Mouse (Mus musculus): Measurements from ENCODE around the gene Tmem185b. TPM values are rescaled to one million over a fixed set of nuclear protein-coding genes. Genes with fewer than 3 reads are reported as not detected.

Gene Tmem185b
- 5.1 and 9.9 TPM in 2 replicates for polyA plus RNA-seq (2011; ENCODE audit: insufficient read depth, insufficient read length, low replicate concordance, missing spikeins)

DNA sequence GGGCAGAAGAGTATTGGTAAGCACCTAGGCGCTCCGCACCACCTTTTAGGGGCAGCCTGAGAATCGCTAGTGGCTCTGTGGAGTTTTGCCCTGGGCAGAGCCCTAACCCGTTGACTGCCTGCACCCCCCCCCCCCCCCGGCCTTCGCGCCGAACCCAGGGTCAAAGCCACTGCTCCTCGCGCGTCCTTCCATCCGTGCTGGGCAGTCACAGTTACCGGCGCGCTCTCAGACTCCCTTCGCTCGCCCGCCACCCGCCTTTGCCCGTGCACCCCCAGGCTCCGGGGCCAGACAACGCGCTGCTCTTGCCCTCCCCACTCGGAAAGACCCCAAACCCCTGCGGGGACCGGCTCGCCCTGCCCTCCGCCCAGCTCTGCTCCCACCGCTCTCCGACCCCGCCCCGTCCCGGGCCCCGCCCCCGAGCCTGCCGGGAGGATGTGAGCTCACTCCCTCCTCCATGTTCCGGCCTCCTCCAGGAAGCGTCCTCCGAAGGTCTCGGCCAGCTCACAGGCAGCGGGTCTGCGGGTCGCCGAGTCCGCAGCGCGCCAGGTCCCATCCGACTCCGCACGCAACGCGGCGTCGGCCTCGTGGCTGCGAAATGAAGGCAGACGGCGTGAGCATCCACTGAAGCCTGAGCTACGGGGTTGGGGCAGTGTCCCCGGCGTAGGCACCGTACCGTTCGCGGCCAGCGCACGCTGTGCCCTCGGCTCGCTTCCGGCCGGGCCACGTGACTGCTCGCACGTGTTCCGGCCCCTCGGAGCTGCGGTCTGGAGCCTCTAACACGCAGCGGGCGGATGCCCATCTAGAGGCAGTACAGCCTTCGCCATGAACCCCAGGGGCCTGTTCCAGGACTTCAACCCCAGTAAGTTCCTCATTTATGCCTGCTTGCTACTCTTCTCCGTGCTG lies at the start of gene Tmem185b:
Gene Tmem185b, plus strand, starts transcription at position 472 of the 903 bp plus-strand sequence.
- TF ChIP-seq CTCF (IDR thresholded peaks at IDR 0.05; ENCODE audit: control insufficient read depth, insufficient read depth, low read length) (no peak), POLR2A (IDR thresholded peaks at IDR 0.05; ENCODE audit: borderline replicate concordance, control insufficient read depth, low read depth, low read length) (peak; percentile 68; the same call in 1 of the 2 replicates)
- H3K4me1 ChIP-seq (ENCODE audit: control insufficient read depth, insufficient read depth, low read length) = no peaks in the 10 kb centered on the region; the same call in 1 of the 2 replicates
- peak within 1 kb of the TSS; percentile 84 for H3K4me3 ChIP-seq (replicated peaks; ENCODE audit: control insufficient read depth, low read depth, low read length)
- 1% methylated on average over 80 of the region's 82 CpGs for WGBS
- peak within 1 kb of the TSS; percentile 92 for H3K27ac ChIP-seq (ENCODE audit: control insufficient read depth, insufficient read depth, low read depth, low read length, poor library complexity)

DNA sequence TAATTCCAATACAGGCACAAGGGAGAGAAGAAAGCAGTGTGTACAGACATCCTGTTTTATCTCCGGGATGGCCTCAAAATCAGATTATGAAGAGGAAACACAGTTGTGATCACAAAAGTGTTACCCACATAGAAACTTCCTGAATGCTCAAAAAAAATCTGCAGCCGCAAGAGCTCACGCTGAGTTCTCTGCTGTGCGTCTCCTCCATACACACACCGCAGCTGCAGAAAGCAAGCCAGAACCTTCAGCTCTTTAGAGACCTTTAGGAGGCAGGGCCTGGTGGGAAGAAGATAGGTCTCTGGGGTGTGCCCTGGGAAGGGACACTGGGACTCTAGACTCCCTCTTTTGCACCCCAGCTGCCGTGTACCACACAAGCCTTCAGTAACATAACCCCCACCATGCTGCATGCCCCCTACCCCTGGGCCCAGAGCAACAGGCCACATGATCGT lies 49.0 kb upstream of the Tmem185b start:
- Histone ChIP-seq H3K4me3 (replicated peaks; ENCODE audit: control insufficient read depth, low read depth, low read length) (no peak overlapping the region), H3K27ac (ENCODE audit: control insufficient read depth, insufficient read depth, low read depth, low read length, poor library complexity) (no peak overlapping the region; the same call in 1 of the 2 replicates), H3K4me1 (ENCODE audit: control insufficient read depth, insufficient read depth, low read length) (peaks cover 4% of the 10 kb centered on the region)
- no peak for TF ChIP-seq CTCF (IDR thresholded peaks at IDR 0.05; ENCODE audit: control insufficient read depth, insufficient read depth, low read length)
- TF ChIP-seq POLR2A (IDR thresholded peaks at IDR 0.05; ENCODE audit: borderline replicate concordance, control insufficient read depth, low read depth, low read length) = no peak
- 4% methylated on average over 7 of the region's 7 CpGs for WGBS

- no peak for TF ChIP-seq CTCF (IDR thresholded peaks at IDR 0.05; ENCODE audit: control insufficient read depth, insufficient read depth, low read length)
- TF ChIP-seq POLR2A (IDR thresholded peaks at IDR 0.05; ENCODE audit: borderline replicate concordance, control insufficient read depth, low read depth, low read length) = no peak
- H3K4me3 ChIP-seq (replicated peaks; ENCODE audit: control insufficient read depth, low read depth, low read length) = no peak overlapping the region
- H3K27ac ChIP-seq (ENCODE audit: control insufficient read depth, insufficient read depth, low read depth, low read length, poor library complexity) = no peak overlapping the region
- peaks cover 2% of the 10 kb centered on the region for H3K4me1 ChIP-seq (ENCODE audit: control insufficient read depth, insufficient read depth, low read length)
- 35% methylated on average over 4 of the region's 4 CpGs for WGBS
Observed at GRCm38 (mm10) chr1:119479641-119480040, 46.3 kb upstream of the Tmem185b start.

- no peak overlapping the region for H3K4me3 ChIP-seq (replicated peaks; ENCODE audit: control insufficient read depth, low read depth, low read length)
- TF ChIP-seq CTCF (IDR thresholded peaks at IDR 0.05; ENCODE audit: control insufficient read depth, insufficient read depth, low read length) (no peak), POLR2A (IDR thresholded peaks at IDR 0.05; ENCODE audit: borderline replicate concordance, control insufficient read depth, low read depth, low read length) (no peak)
- no peak overlapping the region for H3K27ac ChIP-seq (ENCODE audit: control insufficient read depth, insufficient read depth, low read depth, low read length, poor library complexity)
- WGBS = 64% methylated on average over 8 of the region's 8 CpGs
- no peaks in the 10 kb centered on the region; the same call in 1 of the 2 replicates for H3K4me1 ChIP-seq (ENCODE audit: control insufficient read depth, insufficient read depth, low read length)
Observed at GRCm38 (mm10) chr1:119480678-119481077, 45.3 kb upstream of the Tmem185b start.

DNA sequence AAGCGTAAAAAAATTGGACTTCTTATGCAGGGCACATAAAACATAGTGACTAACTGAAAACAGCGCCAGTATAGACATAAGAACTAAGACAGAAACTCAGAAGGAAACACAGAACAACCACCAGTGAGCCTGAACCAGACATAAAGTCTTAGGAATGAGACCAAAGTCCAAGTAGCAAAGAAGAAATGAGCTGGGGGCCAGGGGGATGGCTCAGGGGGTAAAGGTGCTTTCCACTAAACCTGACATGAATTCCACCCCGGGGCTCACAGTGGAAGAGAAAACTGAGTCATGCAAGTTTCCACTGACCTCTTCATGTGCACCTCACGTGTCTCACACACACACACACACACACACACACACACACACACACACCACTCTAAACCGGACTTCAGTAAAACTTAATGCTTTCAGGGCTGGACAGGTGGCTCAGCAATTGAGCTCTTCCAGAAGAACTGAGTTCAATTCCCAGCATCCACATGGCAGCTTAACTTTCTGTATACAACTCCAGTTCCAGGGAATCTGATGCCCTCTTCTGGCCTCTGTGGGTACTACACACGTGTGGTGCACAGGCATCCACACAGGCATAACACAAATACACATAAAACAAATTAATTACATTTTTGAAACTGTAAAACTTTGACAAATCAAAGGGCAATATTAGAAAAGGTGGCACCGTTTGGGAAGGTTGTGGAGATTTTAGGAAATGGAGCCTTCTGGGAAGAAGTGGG lies 44.6 kb upstream of the Tmem185b start:
- 86% methylated on average over 7 of the region's 7 CpGs for WGBS
- H3K4me3 ChIP-seq (replicated peaks; ENCODE audit: control insufficient read depth, low read depth, low read length) = no peak overlapping the region

DNA sequence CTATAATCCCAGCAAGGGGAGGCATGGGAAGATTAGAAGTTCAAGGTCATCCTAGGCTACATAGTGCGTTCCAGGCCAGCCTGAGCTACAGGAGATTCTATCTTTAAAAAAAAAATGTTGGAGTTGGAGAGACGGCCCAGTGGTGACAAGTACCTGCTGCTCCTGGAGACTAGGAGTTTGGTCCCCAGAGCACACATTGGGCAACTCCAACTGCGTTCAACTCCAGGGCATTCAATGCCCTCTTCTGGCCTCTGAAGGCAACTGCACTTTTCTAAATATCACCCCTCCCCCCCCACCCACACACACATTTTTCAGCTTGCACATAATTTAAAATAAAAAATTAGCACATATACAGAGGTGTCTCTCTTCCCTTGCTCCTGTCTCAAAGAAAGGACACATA lies 43.1 kb upstream of the Tmem185b start:
- H3K27ac ChIP-seq (ENCODE audit: control insufficient read depth, insufficient read depth, low read depth, low read length, poor library complexity) = no peak overlapping the region
- TF ChIP-seq POLR2A (IDR thresholded peaks at IDR 0.05; ENCODE audit: borderline replicate concordance, control insufficient read depth, low read depth, low read length) = no peak
- TF ChIP-seq CTCF (IDR thresholded peaks at IDR 0.05; ENCODE audit: control insufficient read depth, insufficient read depth, low read length) = peak; percentile 35; the same call in 1 of the 2 replicates
- no peaks in the 10 kb centered on the region; the same call in 1 of the 2 replicates for H3K4me1 ChIP-seq (ENCODE audit: control insufficient read depth, insufficient read depth, low read length)
- no peak overlapping the region for H3K4me3 ChIP-seq (replicated peaks; ENCODE audit: control insufficient read depth, low read depth, low read length)
- WGBS = 52% methylated on average over 3 of the region's 3 CpGs

More for the DNA sequence above, 44.6 kb upstream of the Tmem185b start:
- no peak overlapping the region for H3K27ac ChIP-seq (ENCODE audit: control insufficient read depth, insufficient read depth, low read depth, low read length, poor library complexity)
- no peaks in the 10 kb centered on the region; the same call in 1 of the 2 replicates for H3K4me1 ChIP-seq (ENCODE audit: control insufficient read depth, insufficient read depth, low read length)
- TF ChIP-seq CTCF (IDR thresholded peaks at IDR 0.05; ENCODE audit: control insufficient read depth, insufficient read depth, low read length) = peak; percentile 39
- TF ChIP-seq POLR2A (IDR thresholded peaks at IDR 0.05; ENCODE audit: borderline replicate concordance, control insufficient read depth, low read depth, low read length) = no peak

GRCm38 (mm10) chr1:119484457-119484856 lies 41.5 kb upstream of the Tmem185b start:
- WGBS = 74% methylated on average over 3 of the region's 3 CpGs
- TF ChIP-seq CTCF (IDR thresholded peaks at IDR 0.05; ENCODE audit: control insufficient read depth, insufficient read depth, low read length) (peak; percentile 53; the same call in 1 of the 2 replicates), POLR2A (IDR thresholded peaks at IDR 0.05; ENCODE audit: borderline replicate concordance, control insufficient read depth, low read depth, low read length) (no peak)
- Histone ChIP-seq H3K27ac (ENCODE audit: control insufficient read depth, insufficient read depth, low read depth, low read length, poor library complexity) (no peak overlapping the region), H3K4me1 (ENCODE audit: control insufficient read depth, insufficient read depth, low read length) (no peaks in the 10 kb centered on the region; the same call in 1 of the 2 replicates), H3K4me3 (replicated peaks; ENCODE audit: control insufficient read depth, low read depth, low read length) (no peak overlapping the region)

GRCm38 (mm10) chr1:119485825-119486224 lies 40.1 kb upstream of the Tmem185b start:
- TF ChIP-seq CTCF (IDR thresholded peaks at IDR 0.05; ENCODE audit: control insufficient read depth, insufficient read depth, low read length) (no peak), POLR2A (IDR thresholded peaks at IDR 0.05; ENCODE audit: borderline replicate concordance, control insufficient read depth, low read depth, low read length) (no peak)
- no peak overlapping the region for H3K27ac ChIP-seq (ENCODE audit: control insufficient read depth, insufficient read depth, low read depth, low read length, poor library complexity)
- no peak overlapping the region for H3K4me3 ChIP-seq (replicated peaks; ENCODE audit: control insufficient read depth, low read depth, low read length)
- no peaks in the 10 kb centered on the region for H3K4me1 ChIP-seq (ENCODE audit: control insufficient read depth, insufficient read depth, low read length)
- 79% methylated on average over 2 of the region's 2 CpGs for WGBS
